Mouse (Mus musculus): ENCODE results near the gene Wnk4. TPM values are rescaled to one million over a fixed set of nuclear protein-coding genes. Genes with fewer than 3 reads are reported as not detected.
A peak's percentile ranks its signal among the peaks of the same experiment; 100 is the strongest.

The Wnk4 gene
- polyA plus RNA-seq, 2 experiments, result 5.3 to 6.4 TPM

DNA sequence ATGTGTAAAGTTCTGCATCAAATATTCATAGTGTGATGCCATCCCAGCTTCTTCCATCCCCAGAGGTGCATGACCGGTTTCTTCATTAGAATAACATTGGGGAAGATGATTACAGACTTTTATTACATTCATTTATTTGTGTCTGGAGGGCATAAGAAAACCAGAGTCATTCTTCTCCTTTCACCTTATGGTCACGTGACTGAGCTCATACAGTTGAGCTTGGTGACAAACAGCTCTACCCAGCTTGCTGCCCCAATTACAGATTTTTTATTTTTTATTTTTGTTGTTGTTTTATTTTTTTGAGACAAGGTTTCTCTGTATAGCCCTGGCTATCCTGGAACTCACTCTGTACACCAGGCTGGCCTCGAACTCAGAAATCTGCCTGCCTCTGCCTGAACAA, 12.1 kb downstream of the Wnk4 start:
- no peak for ATAC-seq (ENCODE audit: insufficient read depth)
- Histone ChIP-seq H3K9ac (replicated peaks) (no peak overlapping the region), H3K9me3 (ENCODE audit: control insufficient read depth, low read length) (no peaks in the 10 kb centered on the region), H3K4me1 (replicated peaks; ENCODE audit: control insufficient read depth in 2 of 2, insufficient read depth in 2 of 2, low read length in 1 of 2) (peaks cover 9 to 16% of the 10 kb centered on the region in 2 experiments), H3K36me3 (replicated peaks; ENCODE audit: control insufficient read depth, insufficient read depth, low read depth) (no peaks in the 10 kb centered on the region; the same call in 1 of the 2 replicates), H3K4me2 (ENCODE audit: low read depth) (no peak overlapping the region), H3K4me3 (ENCODE audit: insufficient read depth in 1 of 2, low read depth in 2 of 2, low read length in 2 of 2) (no peak overlapping the region), H3K27ac (no peak overlapping the region), H3K27me3 (ENCODE audit: control insufficient read depth, insufficient read depth, low read length) (no peaks in the 10 kb centered on the region; the same call in 1 of the 2 replicates)
- WGBS (ENCODE audit: insufficient replicate concordance), result 69% methylated on average over 3 of the region's 3 CpGs
- TF ChIP-seq EP300 (IDR thresholded peaks at IDR 0.05; ENCODE audit: low read depth), result no peak
- DNase-seq (ENCODE audit: low read depth in 3 of 3, low spot score in 3 of 3), result no peak

DNA sequence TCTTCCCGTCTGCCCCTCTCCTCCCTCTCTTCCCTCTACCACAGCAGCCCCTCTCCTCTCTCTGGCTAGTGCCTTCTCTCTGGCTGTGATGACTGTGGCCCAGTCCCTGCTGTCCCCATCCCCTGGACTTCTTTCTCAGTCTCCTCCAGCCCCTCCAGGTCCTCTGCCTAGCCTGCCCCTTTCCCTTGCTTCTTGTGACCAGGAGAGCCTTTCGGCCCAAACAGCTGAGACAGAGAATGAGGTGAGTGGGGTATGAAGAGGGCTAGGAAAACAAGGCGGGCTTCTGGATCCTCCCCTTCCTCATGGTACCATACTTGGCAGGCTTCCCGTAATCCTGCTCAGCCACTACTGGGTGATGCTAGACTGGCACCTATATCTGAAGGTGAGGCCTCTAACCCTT, 14.9 kb downstream of the Wnk4 start:
- Histone ChIP-seq H3K27me3 (ENCODE audit: control insufficient read depth, insufficient read depth, low read length) (no peaks in the 10 kb centered on the region; the same call in 1 of the 2 replicates), H3K36me3 (replicated peaks; ENCODE audit: control insufficient read depth, insufficient read depth, low read depth) (no peaks in the 10 kb centered on the region; the same call in 1 of the 2 replicates), H3K4me3 (ENCODE audit: insufficient read depth in 1 of 2, low read depth in 2 of 2, low read length in 2 of 2) (no peak overlapping the region), H3K9ac (replicated peaks) (no peak overlapping the region), H3K9me3 (ENCODE audit: control insufficient read depth, low read length) (no peaks in the 10 kb centered on the region), H3K4me1 (replicated peaks; ENCODE audit: control insufficient read depth in 2 of 2, insufficient read depth in 2 of 2, low read length in 1 of 2) (peaks cover 10 to 19% of the 10 kb centered on the region in 2 experiments), H3K27ac (no peak overlapping the region), H3K4me2 (ENCODE audit: low read depth) (no peak overlapping the region)
- TF ChIP-seq EP300 (IDR thresholded peaks at IDR 0.05; ENCODE audit: low read depth) (no peak), CTCF (IDR thresholded peaks at IDR 0.05; ENCODE audit: low read depth) (no peak)
- 69% methylated on average over 4 of the region's 4 CpGs for WGBS (ENCODE audit: insufficient replicate concordance)
- ATAC-seq (ENCODE audit: insufficient read depth) (no peak), DNase-seq (ENCODE audit: low read depth in 3 of 3, low spot score in 3 of 3) (no peak)

DNA sequence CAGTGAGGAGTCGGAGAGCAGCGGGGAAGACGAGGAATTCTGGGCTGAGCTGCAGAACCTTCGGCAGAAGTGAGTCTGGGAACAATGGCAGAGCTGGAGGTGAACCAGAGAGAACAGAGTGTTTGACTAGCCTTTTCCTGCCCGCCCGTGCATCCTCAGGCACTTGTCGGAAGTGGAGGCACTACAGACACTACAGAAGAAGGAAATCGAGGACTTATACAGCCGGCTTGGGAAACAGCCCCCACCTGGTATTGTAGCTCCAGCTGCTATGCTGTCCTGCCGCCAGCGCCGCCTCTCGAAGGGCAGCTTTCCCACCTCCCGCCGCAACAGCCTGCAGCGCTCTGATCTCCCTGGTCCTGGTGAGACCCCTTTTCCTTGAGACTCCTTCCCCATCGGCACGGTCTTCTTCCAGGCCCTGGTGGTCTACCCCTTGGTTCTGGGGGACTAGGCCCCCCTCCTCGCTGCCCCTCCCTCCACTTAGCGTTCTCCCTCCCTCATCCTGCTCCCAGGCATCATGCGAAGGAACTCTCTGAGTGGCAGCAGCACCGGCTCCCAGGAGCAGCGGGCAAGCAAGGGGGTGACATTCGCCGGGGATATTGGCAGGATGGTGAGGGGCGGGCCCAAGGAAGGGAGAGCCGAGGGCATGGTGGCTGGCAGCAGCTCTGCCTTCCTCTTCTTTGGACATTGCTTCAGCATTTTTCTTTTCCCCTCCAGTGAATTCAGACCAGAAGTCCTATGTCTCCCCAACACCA, 16.1 kb downstream of the Wnk4 start:
- no peaks in the 10 kb centered on the region; the same call in 1 of the 2 replicates for H3K36me3 ChIP-seq (replicated peaks; ENCODE audit: control insufficient read depth, insufficient read depth, low read depth)
- no peaks in the 10 kb centered on the region for H3K9me3 ChIP-seq (ENCODE audit: control insufficient read depth, low read length)
- no peak overlapping the region for H3K4me2 ChIP-seq (ENCODE audit: low read depth)
- no peaks in the 10 kb centered on the region; the same call in 1 of the 2 replicates for H3K27me3 ChIP-seq (ENCODE audit: control insufficient read depth, insufficient read depth, low read length)
- H3K27ac ChIP-seq, result no peak overlapping the region
- DNase-seq (ENCODE audit: low read depth in 3 of 3, low spot score in 3 of 3) (no peak), ATAC-seq (ENCODE audit: insufficient read depth) (no peak)
- no peak overlapping the region for H3K4me3 ChIP-seq (ENCODE audit: insufficient read depth in 1 of 2, low read depth in 2 of 2, low read length in 2 of 2)
- no peak for TF ChIP-seq EP300 (IDR thresholded peaks at IDR 0.05; ENCODE audit: low read depth)
- TF ChIP-seq CTCF (IDR thresholded peaks at IDR 0.05; ENCODE audit: low read depth), result no peak
- no peak overlapping the region for H3K9ac ChIP-seq (replicated peaks)
- peaks cover 10 to 19% of the 10 kb centered on the region in 2 experiments for H3K4me1 ChIP-seq (replicated peaks; ENCODE audit: control insufficient read depth in 2 of 2, insufficient read depth in 2 of 2, low read length in 1 of 2)
- 64% methylated on average over 27 of the region's 27 CpGs for WGBS (ENCODE audit: insufficient replicate concordance)

DNA sequence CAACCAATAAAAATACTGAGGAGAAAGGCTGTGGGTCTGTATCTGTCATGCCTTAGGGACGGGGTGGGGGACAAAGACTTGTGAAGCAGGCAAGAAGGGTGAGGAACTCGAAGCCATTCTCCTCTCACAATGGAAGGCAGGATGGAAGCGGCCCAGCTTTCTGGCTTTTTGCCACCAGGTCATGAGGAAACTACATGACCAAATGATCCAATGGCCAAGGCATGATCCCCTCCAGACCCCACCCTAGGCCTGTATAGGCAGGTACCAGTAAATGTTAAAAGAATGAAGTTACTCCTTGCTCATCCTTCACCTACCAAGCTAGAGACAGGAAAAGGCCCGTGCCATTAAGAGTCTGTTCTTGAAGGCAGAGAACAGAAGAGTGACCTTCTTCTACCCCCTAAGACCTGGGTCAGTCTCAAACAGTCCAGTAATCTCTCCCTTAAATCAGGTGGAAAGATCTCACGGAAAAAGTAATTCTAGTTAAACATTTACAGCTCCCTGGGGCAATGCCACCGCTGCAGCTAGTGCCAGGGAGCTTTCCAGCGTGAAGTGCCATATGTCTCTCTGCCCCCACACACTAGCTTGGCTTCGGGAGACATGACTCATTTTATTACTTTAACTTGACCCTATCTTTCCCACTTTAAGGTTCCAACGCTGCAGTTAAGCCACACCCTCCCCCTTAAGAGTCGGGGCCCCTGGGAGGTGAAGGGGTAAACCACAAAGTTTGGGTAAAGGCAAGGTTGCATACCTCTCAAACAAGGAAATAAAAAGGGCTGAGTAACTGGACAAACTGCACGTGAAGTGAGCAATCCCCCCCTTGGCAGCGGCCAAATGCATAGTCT, 17.2 kb downstream of the Wnk4 start:
- Histone ChIP-seq H3K4me2 (ENCODE audit: low read depth) (peak overlapping the region; percentile 93), H3K9ac (replicated peaks) (peak overlapping the region; percentile 82), H3K27ac (peak overlapping the region; percentile 68), H3K27me3 (ENCODE audit: control insufficient read depth, insufficient read depth, low read length) (no peaks in the 10 kb centered on the region; the same call in 1 of the 2 replicates), H3K9me3 (ENCODE audit: control insufficient read depth, low read length) (no peaks in the 10 kb centered on the region), H3K4me1 (replicated peaks; ENCODE audit: control insufficient read depth in 2 of 2, insufficient read depth in 2 of 2, low read length in 1 of 2) (peaks cover 10 to 19% of the 10 kb centered on the region in 2 experiments), H3K36me3 (replicated peaks; ENCODE audit: control insufficient read depth, insufficient read depth, low read depth) (no peaks in the 10 kb centered on the region; the same call in 1 of the 2 replicates), H3K4me3 (ENCODE audit: insufficient read depth in 1 of 2, low read depth in 2 of 2, low read length in 2 of 2) (peak overlapping the region; percentile 87 to 96)
- peak; percentile 16; the same call in 1 of the 2 replicates for ATAC-seq (ENCODE audit: insufficient read depth)
- 40% methylated on average over 12 of the region's 12 CpGs for WGBS (ENCODE audit: insufficient replicate concordance)
- TF ChIP-seq EP300 (IDR thresholded peaks at IDR 0.05; ENCODE audit: low read depth) (no peak), CTCF (IDR thresholded peaks at IDR 0.05; ENCODE audit: low read depth) (no peak)
- no peak for DNase-seq (ENCODE audit: low read depth in 3 of 3, low spot score in 3 of 3)

Data from liver, embryonic 14.5 days (tissue).